Mouse (Mus musculus) stomach, postnatal 0 days (tissue): Measurements from ENCODE around the gene Acer3. TPM values are rescaled to one million over a fixed set of nuclear protein-coding genes. Genes with fewer than 3 reads are reported as not detected.

Experiments
- ATAC-seq: fragments of 200-750 bp; cut with Nextera tagmentation; 2 replicates; pipeline ENCODE4 v1.8.0; 2017; ENCODE audit not compliant: low FRiP score, low TSS enrichment
- DNase-seq: peaks from one replicate; pipeline ENCODE4 v3.0.0-alpha.2; 2016; ENCODE audit warnings: low spot score
- H3K27ac ChIP-seq: fragments of 300-500 bp; sonication (generic); replicated peaks from 2 replicates; pipeline ENCODE4 v1.5.1; 2014; ENCODE audit warnings: mild to moderate bottlenecking, control low read depth
- H3K27me3 ChIP-seq: fragments of 300-500 bp; sonication (generic); 2 replicates; pipeline ENCODE4 v1.6.1; 2014; ENCODE audit warnings: low read length; ENCODE audit not compliant: control insufficient read depth, insufficient read depth
- H3K36me3 ChIP-seq: fragments of 300-500 bp; sonication (generic); 2 replicates; pipeline ENCODE4 v1.6.1; 2014; ENCODE audit warnings: low read length, mixed read lengths; ENCODE audit not compliant: control insufficient read depth, insufficient read depth
- H3K4me1 ChIP-seq: fragments of 300-500 bp; sonication (generic); replicated peaks from 2 replicates; pipeline ENCODE4 v1.6.1; 2014; ENCODE audit warnings: antibody characterized with exemption; ENCODE audit not compliant: control insufficient read depth, insufficient read depth
- H3K4me2 ChIP-seq: fragments of 300-500 bp; sonication (generic); replicated peaks from 2 replicates; pipeline ENCODE4 v1.6.1; 2014; ENCODE audit warnings: low read depth, mild to moderate bottlenecking, control low read depth, moderate library complexity
- H3K4me3 ChIP-seq: fragments of 300-500 bp; sonication (generic); 2 replicates; pipeline ENCODE4 v1.5.1; 2014; ENCODE audit warnings: low read depth, low read length, control low read depth
- H3K9ac ChIP-seq: fragments of 300-500 bp; sonication (generic); 2 replicates; pipeline ENCODE4 v1.6.1; 2014; ENCODE audit warnings: mild to moderate bottlenecking, low read length, control low read depth, mixed read lengths
- H3K9me3 ChIP-seq: fragments of 300-500 bp; sonication (generic); 2 replicates; pipeline ENCODE4 v1.6.1; 2016; ENCODE audit warnings: low read length; ENCODE audit not compliant: control insufficient read depth
- CTCF ChIP-seq: IDR thresholded peaks from 2 replicates; pipeline ENCODE4 v1.5.1; 2016; ENCODE audit warnings: antibody characterized with exemption, low read depth, mild to moderate bottlenecking, moderate library complexity
- EP300 ChIP-seq: optimal IDR thresholded peaks from 2 replicates; pipeline ENCODE3; 2016; ENCODE audit warnings: antibody characterized with exemption
- WGBS: fragments of 180-500 bp; shearing (Covaris S2); extraction: QIAGEN DNeasy Blood & Tissue Kit; methylation state at CpG from one replicate; pipeline ENCODE4 v1.1.7; 2014; 5-methylcytosine and 5-hydroxymethylcytosine counted together
- polyA plus RNA-seq: library from polyadenylated mRNA; unstranded; fragments of >200 nt; fragmentation: Nextera tagmentation; extraction: Ambion mirVana; gene quantifications from 2 replicates; pipeline ENCODE4 v1.2.1, GENCODE M21; 2015

Gene Acer3
- polyA plus RNA-seq, 1 experiment from 2014 or later = 37.7 TPM

DNA sequence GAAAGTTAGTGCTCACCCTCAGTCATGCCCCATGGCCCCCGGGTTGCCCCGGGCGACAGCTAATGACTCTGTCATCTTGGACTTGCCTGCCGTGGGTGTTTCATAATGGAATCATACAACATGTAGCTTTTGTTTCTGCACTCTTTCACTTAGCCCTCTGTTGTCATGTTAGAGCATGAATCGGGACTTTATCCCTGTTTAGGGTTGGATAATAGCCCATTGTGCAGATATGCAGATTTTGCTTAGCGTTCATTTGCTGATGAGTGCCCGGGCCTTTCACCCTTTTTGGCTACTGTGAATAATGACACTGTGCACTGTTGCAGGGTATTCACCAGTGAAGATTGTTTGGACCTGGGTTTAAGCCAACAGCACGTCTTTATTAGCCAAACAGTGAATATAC, 134.4 kb downstream of the Acer3 start:
- no peak for DNase-seq
- no peaks in the 10 kb centered on the region for H3K9me3 ChIP-seq
- no peak overlapping the region for H3K9ac ChIP-seq
- no peak overlapping the region for H3K4me3 ChIP-seq
- H3K4me2 ChIP-seq = no peak overlapping the region
- WGBS = 60% methylated on average over 8 of the region's 8 CpGs
- no peak for ATAC-seq
- H3K4me1 ChIP-seq = no peaks in the 10 kb centered on the region
- no peak overlapping the region for H3K27ac ChIP-seq
- no peak for TF ChIP-seq EP300
- no peak for TF ChIP-seq CTCF
- no peaks in the 10 kb centered on the region for H3K27me3 ChIP-seq
- H3K36me3 ChIP-seq = no peaks in the 10 kb centered on the region

DNA sequence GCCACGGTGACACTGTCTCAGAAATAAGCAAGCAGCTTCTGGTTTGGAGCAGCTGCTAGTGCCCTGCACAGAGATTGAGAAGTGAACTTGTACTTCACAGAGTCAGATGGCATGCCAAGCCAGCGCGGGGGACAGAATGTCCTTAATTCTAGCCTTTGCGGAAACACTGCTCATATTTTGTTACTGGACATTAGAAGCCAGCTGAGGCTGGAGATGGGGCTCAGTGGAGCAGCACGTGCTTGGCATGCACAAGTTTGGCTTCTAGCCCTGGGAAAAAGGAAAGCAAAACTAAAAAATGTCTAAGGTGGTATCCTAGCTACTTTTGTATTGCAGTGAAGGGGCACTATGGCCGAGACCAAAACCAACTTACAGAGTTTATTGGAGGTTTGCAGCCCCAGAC, 135.7 kb downstream of the Acer3 start:
- no peak overlapping the region for H3K27ac ChIP-seq
- H3K9ac ChIP-seq = no peak overlapping the region
- TF ChIP-seq CTCF = no peak
- no peak for TF ChIP-seq EP300
- H3K4me1 ChIP-seq = no peaks in the 10 kb centered on the region
- no peak overlapping the region for H3K4me3 ChIP-seq
- H3K36me3 ChIP-seq = no peaks in the 10 kb centered on the region
- DNase-seq (no peak), ATAC-seq (no peak)
- WGBS = 80% methylated on average over 6 of the region's 6 CpGs
- no peaks in the 10 kb centered on the region for H3K9me3 ChIP-seq
- no peaks in the 10 kb centered on the region for H3K27me3 ChIP-seq
- H3K4me2 ChIP-seq = no peak overlapping the region

DNA sequence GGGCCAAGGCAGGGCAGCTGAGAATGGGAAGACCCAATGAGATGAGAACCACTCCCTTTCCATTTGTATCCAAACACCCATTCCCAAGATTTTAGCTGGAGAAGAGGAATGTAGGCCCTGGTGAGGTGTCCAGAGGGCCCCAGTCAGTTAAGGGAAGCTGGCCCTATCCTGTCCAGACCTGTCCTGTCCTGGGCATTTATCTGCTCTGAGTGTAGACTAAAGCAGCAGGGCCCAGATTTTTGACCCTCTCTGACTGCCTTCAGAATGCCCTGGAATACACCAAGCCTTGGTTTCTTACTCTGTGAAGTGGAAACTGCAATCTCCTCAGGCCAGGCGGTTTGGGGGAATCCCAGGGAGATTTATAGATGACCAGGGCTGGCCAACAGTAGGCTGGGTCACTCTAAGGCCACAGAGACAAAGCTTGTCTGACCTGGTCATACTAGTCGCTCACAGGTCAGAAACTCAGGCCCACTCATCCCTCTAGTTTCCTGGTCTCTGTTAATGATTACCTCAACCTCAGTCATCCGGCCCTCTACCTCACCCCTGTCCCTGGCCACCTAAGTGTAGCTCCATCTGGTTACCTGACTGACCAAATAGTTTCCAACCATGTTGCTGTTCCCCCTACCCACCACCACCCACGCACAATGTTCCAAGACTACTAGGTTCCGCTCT, 142.3 kb downstream of the Acer3 start:
- Histone ChIP-seq H3K9me3 (no peaks in the 10 kb centered on the region), H3K9ac (peak overlapping the region; percentile 71), H3K27me3 (no peaks in the 10 kb centered on the region), H3K36me3 (no peaks in the 10 kb centered on the region), H3K4me1 (0 out of 2 replicates have a peak, but pooled peaks cover 2% of the 10 kb centered on the region), H3K27ac (peak overlapping the region; percentile 67), H3K4me3 (peak overlapping the region; percentile 77), H3K4me2 (peak overlapping the region; percentile 84)
- peak; percentile 40 for DNase-seq
- WGBS = 72% methylated on average over 5 of the region's 5 CpGs
- peak; percentile 65 for ATAC-seq
- TF ChIP-seq EP300 (no peak), CTCF (no peak)

DNA sequence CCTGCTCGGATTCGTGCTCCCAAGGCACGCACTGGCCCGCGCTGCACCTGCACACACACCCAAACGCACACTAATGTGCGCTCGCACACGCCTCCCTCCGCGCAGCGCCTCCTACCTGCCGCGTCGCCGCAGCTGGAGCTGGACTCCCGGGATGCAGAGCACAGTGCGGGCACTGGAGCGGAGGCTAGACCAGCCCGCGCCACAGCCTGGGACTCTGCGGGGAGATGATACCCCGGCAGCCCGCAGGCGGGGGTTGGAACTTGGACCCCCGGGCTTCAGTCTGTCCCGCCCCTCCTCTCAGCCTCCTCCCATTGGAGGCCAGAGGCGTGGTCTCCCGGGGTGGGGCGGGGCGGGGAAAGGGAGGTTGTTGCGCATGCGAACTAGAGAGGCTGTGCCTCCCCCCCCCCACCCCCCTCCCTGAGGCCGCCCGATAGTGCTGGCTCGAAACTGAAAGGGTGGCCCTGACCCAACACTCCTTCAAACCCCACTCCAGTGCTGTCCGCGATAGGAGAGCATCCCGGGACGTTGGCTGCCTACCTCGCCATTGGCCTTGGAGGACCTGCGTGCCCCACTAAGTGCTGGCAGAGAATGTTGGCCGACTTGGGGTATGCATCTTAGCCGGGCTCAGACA, 143.0 kb downstream of the Acer3 start, which contains the start of gene Capn5:
TSS of gene Capn5 (minus strand) at position 346 of the 631 bp plus-strand sequence.
- Histone ChIP-seq H3K27ac (peak within 1 kb of the TSS; percentile 67), H3K27me3 (no peaks in the 10 kb centered on the region), H3K4me2 (peak within 1 kb of the TSS; percentile 84), H3K36me3 (no peaks in the 10 kb centered on the region), H3K4me1 (0 out of 2 replicates have a peak, but pooled peaks cover 2% of the 10 kb centered on the region), H3K9ac (peak within 1 kb of the TSS; percentile 71), H3K9me3 (no peaks in the 10 kb centered on the region), H3K4me3 (peak within 1 kb of the TSS; percentile 77)
- ATAC-seq (peak; percentile 86), DNase-seq (peak; percentile 93)
- TF ChIP-seq CTCF (peak; percentile 85), EP300 (no peak)
- WGBS = 2% methylated on average over 38 of the region's 44 CpGs

DNA sequence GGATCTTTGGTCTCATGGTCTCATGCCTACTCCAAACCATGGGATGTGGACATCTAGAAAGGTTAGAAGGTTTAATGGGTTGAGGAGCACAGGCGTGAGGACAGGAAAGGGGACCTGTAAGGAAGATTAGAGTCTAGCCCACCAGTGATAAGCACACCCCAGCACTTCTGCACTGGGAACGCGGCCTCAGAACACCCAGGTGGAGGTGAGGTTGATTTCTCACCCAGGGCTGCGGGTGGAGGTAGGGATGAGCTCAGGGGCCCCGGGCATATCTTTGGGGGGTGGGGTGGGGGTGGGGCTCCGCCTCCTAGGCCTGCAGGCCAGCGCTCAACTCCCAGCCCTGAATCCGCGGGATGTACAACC, 143.5 kb downstream of the Acer3 start:
- 0 out of 2 replicates have a peak, but pooled peaks cover 2% of the 10 kb centered on the region for H3K4me1 ChIP-seq
- no peaks in the 10 kb centered on the region for H3K9me3 ChIP-seq
- peak overlapping the region; percentile 84 for H3K4me2 ChIP-seq
- WGBS = 5% methylated on average over 9 of the region's 9 CpGs
- ATAC-seq (no peak), DNase-seq (no peak)
- peak overlapping the region; percentile 77 for H3K4me3 ChIP-seq
- H3K27ac ChIP-seq = no peak overlapping the region
- H3K27me3 ChIP-seq = no peaks in the 10 kb centered on the region
- H3K36me3 ChIP-seq = no peaks in the 10 kb centered on the region
- peak overlapping the region; percentile 71 for H3K9ac ChIP-seq
- no peak for TF ChIP-seq EP300
- no peak for TF ChIP-seq CTCF

DNA sequence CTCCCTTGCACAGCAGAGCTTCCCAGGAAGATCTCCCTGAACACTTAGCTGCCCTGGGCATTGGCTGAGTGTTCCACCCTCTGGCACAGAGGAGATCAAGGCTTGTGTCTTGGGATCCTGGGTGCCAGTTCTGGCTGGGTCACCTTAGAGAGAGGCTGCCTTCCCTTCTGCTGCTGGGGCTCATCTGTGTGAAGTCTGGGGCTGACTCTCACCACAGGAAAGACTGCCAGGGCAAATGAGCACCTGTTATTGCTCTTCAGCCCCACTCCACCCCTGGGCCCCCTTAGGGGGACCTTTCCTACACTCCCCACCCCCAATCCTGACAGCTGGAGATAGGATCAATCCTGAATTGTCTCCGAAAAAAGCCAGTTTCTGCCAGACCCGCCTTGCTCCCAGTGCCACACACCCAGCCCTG, 143.9 kb downstream of the Acer3 start:
- DNase-seq = no peak
- H3K36me3 ChIP-seq = no peaks in the 10 kb centered on the region
- TF ChIP-seq EP300 (no peak), CTCF (no peak)
- 31% methylated on average over 2 of the region's 2 CpGs for WGBS
- peak overlapping the region; percentile 84 for H3K4me2 ChIP-seq
- peak overlapping the region; percentile 77 for H3K4me3 ChIP-seq
- H3K27me3 ChIP-seq = no peaks in the 10 kb centered on the region
- no peak for ATAC-seq
- peak overlapping the region; percentile 56; the same call in 1 of the 2 replicates for H3K27ac ChIP-seq
- H3K4me1 ChIP-seq = peaks cover 2% of the 10 kb centered on the region; the same call in 1 of the 2 replicates
- H3K9me3 ChIP-seq = no peaks in the 10 kb centered on the region
- H3K9ac ChIP-seq = no peak overlapping the region; the same call in 1 of the 2 replicates
